In genomic region chr13:23430734-23431133, GRCm38 (mm10) we compare ENCODE assay signal across 8 mouse cellular contexts. TPM values are rescaled to one million over a fixed set of nuclear protein-coding genes. Genes with fewer than 3 reads are reported as not detected.
DNase-seq lines count a peak whose midpoint lies in the region; ATAC-seq lines count a peak whose summit lies in the region.

No protein-coding gene starts in this region.

- ATAC-seq in hindbrain, embryonic 12.5 days (ENCODE audit: low FRiP score) = peak; percentile 66

- H3K27ac ChIP-seq in hindbrain, embryonic 12.5 days = peak overlapping the region; percentile 91

- WGBS in hindbrain, embryonic 12.5 days = under 1% methylated on average over 17 of the region's 17 CpGs

- peak overlapping the region; percentile 60 for H3K4me2 ChIP-seq in hindbrain, embryonic 12.5 days (replicated peaks)

- H3K27me3 ChIP-seq in hindbrain, embryonic 12.5 days = no peaks in the 10 kb centered on the region

- H3K9ac ChIP-seq in hindbrain, embryonic 12.5 days = peak overlapping the region; percentile 68

- DNase-seq in NIH3T3 (ENCODE audit: low read depth) = peak; percentile 86
- DNase-seq in cerebellum, postnatal 10 days = peak; percentile 86 to 87
- peak; percentile 64 to 74 for DNase-seq in frontal cortex, postnatal 14 days (ENCODE audit: low spot score in 2 of 2)
- peak; percentile 83 to 90 for DNase-seq in layer of hippocampus, postnatal 14 days (ENCODE audit: low spot score in 2 of 2)
- peak; percentile 87 for DNase-seq in lung, postnatal 25 days (ENCODE audit: low spot score)
- DNase-seq in retina, embryonic 14.5 days (ENCODE audit: low spot score) = peak; percentile 81
- DNase-seq in urinary bladder, postnatal 36 days (ENCODE audit: low spot score in 2 of 2) = peak; percentile 62 to 79

- H3K4me1 ChIP-seq in hindbrain, embryonic 12.5 days = peaks cover 9% of the 10 kb centered on the region; the same call in 1 of the 2 replicates

- peak overlapping the region; percentile 54 for H3K4me3 ChIP-seq in hindbrain, embryonic 12.5 days

- H3K36me3 ChIP-seq in hindbrain, embryonic 12.5 days = no peaks in the 10 kb centered on the region

- H3K9me3 ChIP-seq in hindbrain, embryonic 12.5 days (replicated peaks) = no peaks in the 10 kb centered on the region

RNA-seq across cellular contexts. Expression of gene Abt1, which starts 7.1 kb away (rescaled TPM):
- polyA plus RNA-seq in hindbrain, embryonic 12.5 days (2016; fragmentation: Nextera tagmentation; extraction: Ambion mirVana) = 11.6 and 12.0 TPM in 2 replicates
- 1 to 10 TPM; 7.0 TPM for total RNA-seq in layer of hippocampus, postnatal 14 days (2021)

RNA-seq across cellular contexts. Expression of gene Btn1a1, which starts 35.0 kb away (rescaled TPM):
- polyA plus RNA-seq in hindbrain, embryonic 12.5 days (2016; fragmentation: Nextera tagmentation; extraction: Ambion mirVana) = 0.12 TPM in 1 of 2 replicates, not detected in the other
- not detected for total RNA-seq in layer of hippocampus, postnatal 14 days (2021)

RNA-seq across cellular contexts. Expression of gene Btn2a2, which starts 57.9 kb away (rescaled TPM):
- polyA plus RNA-seq in hindbrain, embryonic 12.5 days (2016; fragmentation: Nextera tagmentation; extraction: Ambion mirVana) = 0.34 and 0.43 TPM in 2 replicates
- total RNA-seq in layer of hippocampus, postnatal 14 days (2021) = 1 to 10 TPM in 1 of 2 experiments, under 1 TPM in 1; 0.58 to 1.0 TPM

Comparison
In these comparisons a context has a peak if more than half of its experiments do, and no peak if none do; other contexts are left out.
1. Peak in every context shown above with its lines: DNase-seq, ATAC-seq, H3K4me3 ChIP-seq and H3K27ac ChIP-seq.